Mouse (Mus musculus): ENCODE measurements around the gene Grin2a. TPM values are rescaled to one million over a fixed set of nuclear protein-coding genes. Genes with fewer than 3 reads are reported as not detected.

Gene Grin2a
- polyA plus RNA-seq, 1 experiment = not detected

DNA sequence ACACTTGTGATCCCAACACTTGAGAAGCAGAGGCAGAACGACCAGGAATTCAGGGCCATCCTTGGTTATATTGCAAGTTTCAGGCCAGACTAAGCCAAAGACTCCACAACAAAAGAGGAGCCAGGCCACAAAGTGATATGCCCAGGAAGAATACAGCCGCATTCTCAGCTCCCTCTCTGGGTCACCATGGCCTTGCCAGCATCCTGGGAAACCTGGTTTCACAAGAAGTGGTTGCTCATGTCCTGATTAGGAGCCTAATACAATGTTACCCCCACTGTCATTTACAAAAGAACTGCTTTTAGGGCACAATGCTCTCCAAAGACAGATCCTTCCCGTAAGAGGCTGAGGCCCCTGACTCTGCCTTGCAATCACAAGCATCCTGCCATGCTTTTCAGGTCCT, 94.4 kb downstream of the Grin2a start:
- H3K27ac ChIP-seq (ENCODE audit: insufficient read depth, low read depth, low read length) = no peak overlapping the region
- no peak overlapping the region for H3K4me3 ChIP-seq (ENCODE audit: insufficient read depth, low read depth, low read length)
- 79% methylated on average over 3 of the region's 3 CpGs for WGBS
- TF ChIP-seq CTCF (IDR thresholded peaks at IDR 0.05; ENCODE audit: insufficient read depth, low read depth, low read length) (no peak), POLR2A (IDR thresholded peaks at IDR 0.05; ENCODE audit: insufficient read depth, low read depth, low read length) (no peak)
- H3K4me1 ChIP-seq (ENCODE audit: control insufficient read depth, insufficient read depth, low read length) = peaks cover 11% of the 10 kb centered on the region

DNA sequence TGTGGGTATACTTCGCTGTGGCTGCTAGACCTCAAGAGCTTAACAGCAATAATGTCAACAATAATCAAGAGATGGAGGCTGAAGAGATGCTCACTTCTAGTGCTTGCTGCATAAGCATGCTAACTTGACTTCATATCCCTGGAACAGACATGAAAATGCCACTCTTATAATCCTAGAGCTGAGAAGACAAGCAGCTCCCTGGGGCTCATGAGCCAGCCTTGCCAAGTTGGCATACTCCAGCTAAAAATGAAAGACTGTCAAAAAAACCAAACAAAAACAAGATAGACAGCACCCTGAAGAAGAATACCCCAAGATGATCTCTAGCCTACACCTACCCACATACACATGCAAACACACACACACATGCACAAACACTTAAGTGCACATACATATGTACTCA, 95.2 kb downstream of the Grin2a start:
- Histone ChIP-seq H3K4me3 (ENCODE audit: insufficient read depth, low read depth, low read length) (no peak overlapping the region), H3K4me1 (ENCODE audit: control insufficient read depth, insufficient read depth, low read length) (peaks cover 6% of the 10 kb centered on the region; the same call in 1 of the 2 replicates), H3K27ac (ENCODE audit: insufficient read depth, low read depth, low read length) (no peak overlapping the region)
- TF ChIP-seq POLR2A (IDR thresholded peaks at IDR 0.05; ENCODE audit: insufficient read depth, low read depth, low read length) (no peak), CTCF (IDR thresholded peaks at IDR 0.05; ENCODE audit: insufficient read depth, low read depth, low read length) (no peak)
- 100% methylated on average over 1 of the region's 1 CpGs for whole genome bisulfite sequencing

GRCm38 (mm10) chr16:9899176-9899575, 96.2 kb downstream of the Grin2a start:
- H3K27ac ChIP-seq (ENCODE audit: insufficient read depth, low read depth, low read length) = no peak overlapping the region
- H3K4me3 ChIP-seq (ENCODE audit: insufficient read depth, low read depth, low read length) = no peak overlapping the region
- 0 out of 2 replicates have a peak, but pooled peaks cover 7% of the 10 kb centered on the region for H3K4me1 ChIP-seq (ENCODE audit: control insufficient read depth, insufficient read depth, low read length)
- 81% methylated on average over 2 of the region's 2 CpGs for WGBS
- no peak for TF ChIP-seq CTCF (IDR thresholded peaks at IDR 0.05; ENCODE audit: insufficient read depth, low read depth, low read length)
- TF ChIP-seq POLR2A (IDR thresholded peaks at IDR 0.05; ENCODE audit: insufficient read depth, low read depth, low read length) = no peak

DNA sequence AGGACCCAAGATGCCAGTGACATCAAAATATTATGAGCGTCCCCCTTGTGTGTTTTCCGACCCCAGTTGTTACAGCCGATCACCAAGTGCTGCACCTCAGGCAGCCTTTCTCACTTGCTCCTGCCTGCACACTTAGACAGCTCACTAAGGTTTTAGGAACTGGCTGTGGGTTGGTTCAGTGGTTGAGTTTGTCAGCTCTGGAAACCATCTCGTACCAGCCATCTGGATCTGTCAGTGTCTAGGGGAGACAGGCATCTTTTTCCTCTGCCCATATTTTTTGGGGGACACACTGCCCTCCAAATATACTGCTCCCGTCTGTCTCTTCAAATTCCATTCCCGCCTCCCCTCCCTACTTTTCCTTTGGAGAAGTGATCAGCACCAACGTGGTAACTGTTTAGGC, 99.8 kb downstream of the Grin2a start:
- H3K27ac ChIP-seq (ENCODE audit: insufficient read depth, low read depth, low read length) = no peak overlapping the region
- no peak for TF ChIP-seq POLR2A (IDR thresholded peaks at IDR 0.05; ENCODE audit: insufficient read depth, low read depth, low read length)
- TF ChIP-seq CTCF (IDR thresholded peaks at IDR 0.05; ENCODE audit: insufficient read depth, low read depth, low read length) = no peak
- 83% methylated on average over 7 of the region's 7 CpGs for WGBS
- H3K4me3 ChIP-seq (ENCODE audit: insufficient read depth, low read depth, low read length) = no peak overlapping the region
- H3K4me1 ChIP-seq (ENCODE audit: control insufficient read depth, insufficient read depth, low read length) = peaks cover 13% of the 10 kb centered on the region

GRCm38 (mm10) chr16:9886155-9886554, 109.2 kb downstream of the Grin2a start:
- Histone ChIP-seq H3K4me1 (ENCODE audit: control insufficient read depth, insufficient read depth, low read length) (peaks cover 5% of the 10 kb centered on the region; the same call in 1 of the 2 replicates), H3K27ac (ENCODE audit: insufficient read depth, low read depth, low read length) (no peak overlapping the region), H3K4me3 (ENCODE audit: insufficient read depth, low read depth, low read length) (no peak overlapping the region)
- no peak for TF ChIP-seq CTCF (IDR thresholded peaks at IDR 0.05; ENCODE audit: insufficient read depth, low read depth, low read length)
- TF ChIP-seq POLR2A (IDR thresholded peaks at IDR 0.05; ENCODE audit: insufficient read depth, low read depth, low read length) = no peak
- 77% methylated on average over 4 of the region's 4 CpGs for WGBS

DNA sequence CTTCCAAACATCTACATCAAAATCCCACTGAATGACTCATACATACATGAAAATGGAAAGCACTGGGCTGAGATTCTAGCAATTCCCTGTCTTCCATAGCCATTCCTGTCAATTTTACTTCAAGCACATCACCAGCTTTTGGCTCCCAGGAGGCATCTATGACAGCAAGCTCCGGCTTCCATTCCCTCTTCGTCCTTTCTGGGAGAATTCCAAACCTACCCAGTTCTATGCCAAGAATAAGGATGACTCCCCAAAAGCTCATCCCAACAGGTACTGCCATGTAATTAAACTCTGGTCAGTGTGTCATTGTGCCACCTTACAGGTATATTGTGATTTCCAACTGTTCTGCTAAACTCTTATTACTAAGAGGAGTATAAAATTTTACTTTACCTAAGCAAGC, 111.2 kb downstream of the Grin2a start:
- WGBS = 93% methylated on average over 2 of the region's 2 CpGs
- H3K27ac ChIP-seq (ENCODE audit: insufficient read depth, low read depth, low read length) = no peak overlapping the region

GRCm38 (mm10) chr16:9882420-9882819, 112.9 kb downstream of the Grin2a start:
- no peak overlapping the region for H3K27ac ChIP-seq (ENCODE audit: insufficient read depth, low read depth, low read length)
- TF ChIP-seq POLR2A (IDR thresholded peaks at IDR 0.05; ENCODE audit: insufficient read depth, low read depth, low read length) (no peak), CTCF (IDR thresholded peaks at IDR 0.05; ENCODE audit: insufficient read depth, low read depth, low read length) (no peak)
- H3K4me3 ChIP-seq (ENCODE audit: insufficient read depth, low read depth, low read length) = no peak overlapping the region
- WGBS = 82% methylated on average over 4 of the region's 4 CpGs
- H3K4me1 ChIP-seq (ENCODE audit: control insufficient read depth, insufficient read depth, low read length) = peaks cover 3% of the 10 kb centered on the region; the same call in 1 of the 2 replicates

More for the DNA sequence above, 111.2 kb downstream of the Grin2a start:
- Histone ChIP-seq H3K4me1 (ENCODE audit: control insufficient read depth, insufficient read depth, low read length) (peaks cover 5% of the 10 kb centered on the region; the same call in 1 of the 2 replicates), H3K4me3 (ENCODE audit: insufficient read depth, low read depth, low read length) (no peak overlapping the region)
- TF ChIP-seq CTCF (IDR thresholded peaks at IDR 0.05; ENCODE audit: insufficient read depth, low read depth, low read length) = no peak
- no peak for TF ChIP-seq POLR2A (IDR thresholded peaks at IDR 0.05; ENCODE audit: insufficient read depth, low read depth, low read length)

DNA sequence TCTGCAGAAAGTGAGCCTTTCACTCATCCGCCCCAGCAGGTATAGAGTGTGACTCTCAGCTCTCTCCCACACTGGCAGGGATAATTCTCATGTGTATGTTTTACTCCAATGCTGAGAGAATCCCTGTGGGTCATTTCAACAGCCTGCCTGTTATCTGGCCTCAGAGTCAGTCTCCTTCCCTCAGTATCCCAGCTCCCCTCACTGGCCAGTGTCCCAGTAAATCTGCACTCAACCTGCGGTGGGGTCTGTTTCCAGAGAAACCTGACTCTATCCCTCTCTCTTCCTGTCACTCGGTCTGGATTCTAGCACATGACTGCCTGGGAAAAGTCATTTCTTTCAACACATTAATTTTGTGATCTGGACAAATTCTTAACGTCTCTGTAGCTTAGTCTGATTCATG, 122.4 kb downstream of the Grin2a start:
- Histone ChIP-seq H3K27ac (ENCODE audit: insufficient read depth, low read depth, low read length) (no peak overlapping the region), H3K4me3 (ENCODE audit: insufficient read depth, low read depth, low read length) (no peak overlapping the region), H3K4me1 (ENCODE audit: control insufficient read depth, insufficient read depth, low read length) (no peaks in the 10 kb centered on the region)
- TF ChIP-seq CTCF (IDR thresholded peaks at IDR 0.05; ENCODE audit: insufficient read depth, low read depth, low read length) (no peak), POLR2A (IDR thresholded peaks at IDR 0.05; ENCODE audit: insufficient read depth, low read depth, low read length) (no peak)
- 79% methylated on average over 4 of the region's 4 CpGs for WGBS

DNA sequence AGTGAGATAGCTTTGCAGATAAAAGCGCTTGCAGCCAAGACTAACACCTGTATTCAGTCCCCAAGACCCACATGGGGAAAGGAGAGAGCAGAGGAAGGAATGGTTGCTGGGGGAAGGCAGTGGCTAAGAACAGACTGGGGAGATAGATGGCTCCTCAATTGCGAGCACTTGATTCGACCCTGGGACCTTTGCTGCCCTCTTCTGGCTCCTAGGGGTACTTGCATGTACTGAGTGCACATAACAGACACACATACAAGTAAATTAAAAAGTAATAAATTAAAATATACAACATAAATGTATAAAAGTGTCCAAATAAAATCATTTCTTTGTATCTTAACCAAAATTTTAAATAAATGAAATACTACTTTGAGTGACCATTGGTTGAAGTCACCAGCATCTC, 129.7 kb downstream of the Grin2a start:
- H3K27ac ChIP-seq (ENCODE audit: insufficient read depth, low read depth, low read length) = no peak overlapping the region
- 79% methylated on average over 3 of the region's 3 CpGs for WGBS
- TF ChIP-seq POLR2A (IDR thresholded peaks at IDR 0.05; ENCODE audit: insufficient read depth, low read depth, low read length) (no peak), CTCF (IDR thresholded peaks at IDR 0.05; ENCODE audit: insufficient read depth, low read depth, low read length) (no peak)
- no peaks in the 10 kb centered on the region for H3K4me1 ChIP-seq (ENCODE audit: control insufficient read depth, insufficient read depth, low read length)
- no peak overlapping the region for H3K4me3 ChIP-seq (ENCODE audit: insufficient read depth, low read depth, low read length)

DNA sequence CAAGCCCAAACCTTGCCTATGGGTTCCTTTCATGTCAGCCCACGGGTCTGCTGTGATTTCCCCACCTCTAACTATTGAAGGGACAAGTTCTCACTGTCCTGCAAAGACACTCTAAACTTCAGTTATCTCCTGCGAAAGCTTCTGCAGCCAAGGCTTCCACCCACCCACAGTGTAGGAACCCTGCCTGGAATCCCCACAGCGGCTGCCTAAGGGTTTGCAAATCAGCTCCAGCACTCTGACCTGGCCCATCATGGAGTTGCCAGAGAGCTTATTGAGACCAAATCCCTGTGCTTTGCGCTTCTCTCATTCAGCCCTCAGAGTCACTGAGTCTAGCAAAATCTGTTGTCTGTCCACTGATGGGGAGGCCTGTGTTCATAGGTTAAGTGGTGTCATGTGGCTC, 130.3 kb downstream of the Grin2a start:
- H3K27ac ChIP-seq (ENCODE audit: insufficient read depth, low read depth, low read length) = no peak overlapping the region
- no peak for TF ChIP-seq CTCF (IDR thresholded peaks at IDR 0.05; ENCODE audit: insufficient read depth, low read depth, low read length)
- no peak for TF ChIP-seq POLR2A (IDR thresholded peaks at IDR 0.05; ENCODE audit: insufficient read depth, low read depth, low read length)
- WGBS = 81% methylated on average over 4 of the region's 4 CpGs

More for the DNA sequence above, 130.3 kb downstream of the Grin2a start:
- Histone ChIP-seq H3K4me3 (ENCODE audit: insufficient read depth, low read depth, low read length) (no peak overlapping the region), H3K4me1 (ENCODE audit: control insufficient read depth, insufficient read depth, low read length) (no peaks in the 10 kb centered on the region)

Measured in olfactory bulb, adult 2 months (tissue).